Mouse (Mus musculus) forebrain, embryonic 14.5 days (tissue): Measurements from ENCODE around the gene Gprasp2. TPM values are rescaled to one million over a fixed set of nuclear protein-coding genes. Genes with fewer than 3 reads are reported as not detected.

ENCODE experiments used
- polyA plus RNA-seq: library from polyadenylated mRNA; unstranded; fragments of >200 nt; fragmentation: Nextera tagmentation; extraction: Ambion mirVana; gene quantifications from 2 replicates; pipeline ENCODE4 v1.2.1, GENCODE M21; 2014

Gene Gprasp2
- polyA plus RNA-seq, 1 experiment from 2014 or later, result 100 TPM

Other genes starting within 250 kb of the Gprasp2 start
- not detected in 2 replicates for gene Nxf7, start 240.3 kb upstream of the Gprasp2 start, polyA plus RNA-seq
- not detected in 2 replicates for gene Prame, start 211.3 kb upstream of the Gprasp2 start, polyA plus RNA-seq
- not detected in 2 replicates for gene Tcp11x2, start 145.2 kb upstream of the Gprasp2 start, polyA plus RNA-seq
- not detected in 2 replicates for gene Tmsb15a, start 113.8 kb upstream of the Gprasp2 start, polyA plus RNA-seq
- gene Armcx5, start 96.3 kb upstream of the Gprasp2 start, polyA plus RNA-seq, result 7.6 TPM in 2 replicates
- gene Gprasp1, start 96.3 kb upstream of the Gprasp2 start, polyA plus RNA-seq, result 94.4 and 118 TPM in 2 replicates
- 88.2 and 104 TPM in 2 replicates for gene Bhlhb9, start 41.4 kb upstream of the Gprasp2 start, polyA plus RNA-seq
- 206 and 225 TPM in 2 replicates for gene Arxes2, start 154.8 kb downstream of the Gprasp2 start, polyA plus RNA-seq
- gene Arxes1, start 194.3 kb downstream of the Gprasp2 start, polyA plus RNA-seq, result 61.0 and 85.3 TPM in 2 replicates
- 515 and 569 TPM in 2 replicates for gene Bex2, start 229.2 kb downstream of the Gprasp2 start, polyA plus RNA-seq
- gene Nxf3, start 246.2 kb downstream of the Gprasp2 start, polyA plus RNA-seq, result 0.05 TPM in 1 of 2 replicates, not detected in the other